Mouse (Mus musculus): Measurements from ENCODE around the gene Ccdc24.

DNA sequence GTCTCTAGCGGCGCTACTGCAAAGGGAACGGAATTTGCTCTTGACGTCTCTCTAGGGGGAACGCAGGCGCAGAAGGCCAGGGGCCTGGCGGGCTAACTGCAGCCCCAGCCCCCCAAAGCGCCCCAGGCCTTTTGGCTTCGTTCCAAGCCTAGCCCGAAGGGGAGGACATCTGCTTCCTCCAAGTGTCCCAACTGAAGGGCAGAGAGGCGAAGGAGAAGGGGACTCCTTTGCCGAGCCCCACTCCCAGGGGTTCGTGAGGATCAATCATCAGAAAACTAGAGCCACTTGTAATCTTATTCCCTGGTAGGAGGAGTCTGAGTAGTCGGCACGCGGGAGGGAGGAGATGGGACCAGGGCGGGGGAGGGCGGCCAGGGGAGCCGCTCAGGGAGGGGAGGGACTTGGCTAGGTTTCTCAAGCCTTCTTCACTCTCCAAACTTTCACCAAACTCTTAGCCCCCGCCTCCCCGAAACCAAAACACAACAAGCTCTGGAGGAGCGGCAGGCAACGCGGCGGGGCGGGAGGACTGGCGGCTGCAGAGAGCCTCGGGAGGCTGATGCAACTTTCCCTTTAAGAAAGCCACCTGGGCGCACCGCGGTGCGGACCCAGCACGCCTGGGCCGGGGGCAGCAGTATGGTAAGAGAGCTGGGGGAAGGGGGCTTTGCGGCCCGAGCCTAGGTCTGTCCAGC lies 37.4 kb downstream of the Ccdc24 start:
- no peak for TF ChIP-seq CTCF (IDR thresholded peaks at IDR 0.05; ENCODE audit: insufficient read depth, low read length)
- peak; percentile 20; the same call in 1 of the 2 replicates for TF ChIP-seq POLR2A (IDR thresholded peaks at IDR 0.05; ENCODE audit: borderline replicate concordance, extremely low read depth, low read depth, low read length)
